Comparison of ENCODE assay signal across 8 mouse cellular contexts in the genomic region with DNA sequence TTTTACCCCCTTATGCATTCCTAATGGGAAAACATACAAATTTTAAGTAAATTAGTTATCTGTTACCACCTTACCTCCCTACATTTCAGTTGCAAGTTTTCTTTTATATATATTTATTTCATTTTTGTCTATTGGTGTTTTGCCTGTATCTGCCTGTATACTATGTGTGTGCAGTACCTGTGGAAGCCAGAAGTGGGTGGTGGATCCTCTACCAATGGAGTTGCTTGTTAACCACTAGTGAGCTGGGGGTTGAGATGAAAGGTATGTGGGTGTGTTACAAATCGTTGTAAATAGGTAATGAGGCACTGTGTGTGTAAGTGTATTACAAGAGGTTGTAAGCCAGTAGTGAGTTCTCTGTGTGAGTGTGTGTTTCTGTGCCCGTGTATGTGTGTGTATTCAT. TPM values are rescaled to one million over a fixed set of nuclear protein-coding genes. Genes with fewer than 3 reads are reported as not detected.
DNase-seq lines count a peak whose midpoint lies in the region; ATAC-seq and TF ChIP-seq lines count a peak whose summit lies in the region.

No protein-coding gene starts in this region.

- peaks cover 27% of the 10 kb centered on the region for H3K4me1 ChIP-seq in hindbrain, embryonic 14.5 days (replicated peaks; ENCODE audit: control insufficient read depth, insufficient read depth, low read length)

- H3K4me2 ChIP-seq in hindbrain, embryonic 14.5 days (replicated peaks), result peak overlapping the region; percentile 83

- peak overlapping the region; percentile 80; the same call in 1 of the 2 replicates for H3K4me3 ChIP-seq in layer of hippocampus, adult 2 months
- H3K4me3 ChIP-seq in hindbrain, embryonic 14.5 days (replicated peaks; ENCODE audit: low read length), result peak overlapping the region; percentile 62

- H3K9me3 ChIP-seq in hindbrain, embryonic 14.5 days (ENCODE audit: control insufficient read depth, low read length), result no peaks in the 10 kb centered on the region

- peak overlapping the region; percentile 1; the same call in 1 of the 2 replicates for H3K27ac ChIP-seq in layer of hippocampus, adult 2 months
- H3K27ac ChIP-seq in hindbrain, embryonic 14.5 days, result no peak overlapping the region

- H3K9ac ChIP-seq in hindbrain, embryonic 14.5 days, result no peak overlapping the region

- TF ChIP-seq CTCF in layer of hippocampus, adult 2 months (conservative IDR thresholded peaks at IDR 0.05), result peak; percentile 56

- 78% methylated on average over 2 of the region's 2 CpGs for WGBS in hindbrain, embryonic 14.5 days

- H3K27me3 ChIP-seq in hindbrain, embryonic 14.5 days (ENCODE audit: control insufficient read depth, insufficient read depth, low read length), result no peaks in the 10 kb centered on the region

- no peak for ATAC-seq in hindbrain, embryonic 14.5 days (ENCODE audit: low FRiP score)

- DNase-seq in layer of hippocampus, adult 2 months (ENCODE audit: low spot score in 2 of 2), result no peak
- no peak for DNase-seq in layer of hippocampus, adult 9-11 months
- peak; percentile 68 for DNase-seq in adipocyte (ENCODE audit: low spot score)
- no peak for DNase-seq in hindbrain, embryonic 14.5 days (ENCODE audit: low spot score)
- peak; percentile 7 for DNase-seq in lung, postnatal 14 days
- DNase-seq in thymus, postnatal 25 days, result peak; percentile 23
- DNase-seq in frontal cortex, postnatal 25 days (ENCODE audit: low spot score in 2 of 2), result no peak
- no peak for DNase-seq in adrenal gland, adult 2 months

- H3K36me3 ChIP-seq in hindbrain, embryonic 14.5 days (replicated peaks; ENCODE audit: control insufficient read depth, insufficient read depth), result peaks cover 17% of the 10 kb centered on the region

RNA-seq across cellular contexts. Expression of a gene that starts 1.3 kb away (rescaled TPM):
- 10 to 100 TPM; 96.2 to 97.7 TPM for total RNA-seq in layer of hippocampus, adult 2 months (2021)
- 130 and 144 TPM in 2 replicates for polyA plus RNA-seq in hindbrain, embryonic 14.5 days (2014; fragmentation: Nextera tagmentation; extraction: Ambion mirVana)
- total RNA-seq in adrenal gland, adult 2 months (2021), result 10 to 100 TPM; 38.8 to 48.9 TPM
- 7.2 and 10.6 TPM in 2 replicates for polyA plus RNA-seq in adrenal gland, adult 2 months (2012; rRNA removed)

RNA-seq across cellular contexts. Expression of a gene that starts 2.7 kb away (rescaled TPM):
- 10 to 100 TPM in 1 of 2 experiments, 1 to 10 TPM in 1; 9.2 to 10.9 TPM for total RNA-seq in layer of hippocampus, adult 2 months (2021)
- polyA plus RNA-seq in hindbrain, embryonic 14.5 days (2014; fragmentation: Nextera tagmentation; extraction: Ambion mirVana), result 11.8 and 13.9 TPM in 2 replicates
- total RNA-seq in adrenal gland, adult 2 months (2021), result 10 to 100 TPM in 1 of 2 experiments, 1 to 10 TPM in 1; 5.9 to 10.2 TPM
- 1.1 and 1.5 TPM in 2 replicates for polyA plus RNA-seq in adrenal gland, adult 2 months (2012; rRNA removed)

RNA-seq across cellular contexts. Expression of a gene that starts 50.8 kb away (rescaled TPM):
- 100 to 1,000 TPM; 104 to 108 TPM for total RNA-seq in layer of hippocampus, adult 2 months (2021)
- 110 and 111 TPM in 2 replicates for polyA plus RNA-seq in hindbrain, embryonic 14.5 days (2014; fragmentation: Nextera tagmentation; extraction: Ambion mirVana)
- 10 to 100 TPM; 83.5 to 90.5 TPM for total RNA-seq in adrenal gland, adult 2 months (2021)
- 86.1 and 101 TPM in 2 replicates for polyA plus RNA-seq in adrenal gland, adult 2 months (2012; rRNA removed)

RNA-seq across cellular contexts. Expression of a gene that starts 56.2 kb away (rescaled TPM):
- total RNA-seq in layer of hippocampus, adult 2 months (2021), result 10 to 100 TPM; 58.7 to 78.3 TPM
- polyA plus RNA-seq in hindbrain, embryonic 14.5 days (2014; fragmentation: Nextera tagmentation; extraction: Ambion mirVana), result 63.4 and 70.6 TPM in 2 replicates
- 10 to 100 TPM; 28.9 to 51.7 TPM for total RNA-seq in adrenal gland, adult 2 months (2021)
- polyA plus RNA-seq in adrenal gland, adult 2 months (2012; rRNA removed), result 5.2 and 6.1 TPM in 2 replicates

Comparison
In these comparisons a context has a peak if more than half of its experiments do, and no peak if none do; other contexts are left out.
1. DNase-seq: peak in adipocyte (single experiment), lung, postnatal 14 days (single experiment) and thymus, postnatal 25 days (single experiment); none in layer of hippocampus, adult 2 months (0 of 2), layer of hippocampus, adult 9-11 months (single experiment), hindbrain, embryonic 14.5 days (single experiment), frontal cortex, postnatal 25 days (0 of 2) and adrenal gland, adult 2 months (single experiment).